Mouse (Mus musculus): ENCODE measurements around the gene Syne2.

Gene Syne2

DNA sequence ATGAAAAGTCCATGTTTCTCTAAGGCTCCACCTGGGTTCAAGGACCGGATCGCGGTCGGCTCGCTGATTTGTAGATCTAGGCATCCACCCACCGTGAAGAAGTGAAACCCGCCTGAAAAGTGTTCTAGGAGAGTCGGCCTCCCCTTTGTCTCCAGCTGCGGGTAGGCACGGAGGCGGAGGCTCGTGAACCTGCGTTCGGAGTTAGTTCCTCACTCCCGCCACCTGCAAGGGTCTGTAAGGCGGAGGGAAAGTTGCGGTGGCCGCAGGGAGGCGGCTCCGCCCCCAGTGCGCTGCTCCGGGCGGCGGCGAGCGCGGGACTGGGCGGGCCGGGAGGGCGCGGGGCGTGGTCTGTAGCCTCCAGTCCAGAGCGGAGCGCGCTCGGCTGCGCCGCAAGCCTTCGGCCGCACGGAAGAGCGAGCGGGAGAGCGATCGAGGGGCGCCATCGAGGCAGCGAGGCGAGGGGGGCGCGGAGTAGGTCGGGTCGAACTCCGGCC, at the start of gene Syne2:
Syne2 (plus strand) TSS at position 176 of the 494 bp plus-strand sequence.
- DNase-seq (ENCODE audit: low spot score) = peak; percentile 33

DNA sequence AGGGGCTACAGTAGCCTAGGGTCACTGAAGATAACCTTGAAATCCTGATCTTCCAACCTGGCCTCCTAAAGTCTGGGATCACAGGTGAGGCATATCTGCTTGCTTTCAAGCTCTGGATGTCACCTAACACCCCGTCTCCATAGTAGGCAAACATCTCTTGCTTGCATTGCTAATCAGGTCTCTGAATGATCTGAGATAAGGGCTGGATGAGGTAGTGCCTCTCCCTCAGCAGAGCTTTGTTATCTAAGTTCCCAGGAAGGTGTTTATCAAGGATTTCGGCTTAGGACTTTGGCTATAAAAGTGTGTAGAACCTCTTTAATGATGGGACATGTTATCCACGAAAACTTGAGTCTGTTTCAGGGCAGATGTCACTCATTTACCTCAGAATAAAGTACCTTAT, 46.5 kb upstream of the Syne2 start:
- DNase-seq (ENCODE audit: low spot score) = no peak

DNA sequence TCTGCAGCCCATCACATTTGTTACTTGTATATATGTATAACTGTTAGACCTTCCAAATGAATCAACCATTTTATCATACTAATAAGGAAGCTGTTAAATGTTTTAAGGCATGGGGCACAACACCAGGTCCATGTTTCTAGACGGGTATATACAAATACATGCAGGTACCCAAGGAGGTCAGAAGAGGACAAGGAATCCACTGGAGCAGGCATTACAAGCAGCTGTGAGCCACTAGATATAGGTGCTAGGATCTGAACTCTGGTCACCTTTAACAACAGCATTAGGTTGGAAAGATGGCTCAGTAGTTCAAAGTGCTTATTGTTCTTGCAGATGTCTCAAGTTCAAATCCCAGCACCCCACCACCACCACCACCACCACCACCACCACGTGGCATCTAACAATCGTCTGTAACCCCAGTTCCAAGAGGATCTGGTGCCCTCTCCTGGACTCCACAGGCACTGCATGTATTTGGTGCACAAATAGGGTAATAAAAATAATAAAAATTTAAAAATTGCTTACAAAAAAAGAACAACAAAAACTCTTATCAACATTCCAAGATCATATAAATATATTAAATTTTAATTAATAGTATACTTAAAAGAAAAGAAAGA, 45.4 kb upstream of the Syne2 start:
- no peak for DNase-seq (ENCODE audit: low spot score)

DNA sequence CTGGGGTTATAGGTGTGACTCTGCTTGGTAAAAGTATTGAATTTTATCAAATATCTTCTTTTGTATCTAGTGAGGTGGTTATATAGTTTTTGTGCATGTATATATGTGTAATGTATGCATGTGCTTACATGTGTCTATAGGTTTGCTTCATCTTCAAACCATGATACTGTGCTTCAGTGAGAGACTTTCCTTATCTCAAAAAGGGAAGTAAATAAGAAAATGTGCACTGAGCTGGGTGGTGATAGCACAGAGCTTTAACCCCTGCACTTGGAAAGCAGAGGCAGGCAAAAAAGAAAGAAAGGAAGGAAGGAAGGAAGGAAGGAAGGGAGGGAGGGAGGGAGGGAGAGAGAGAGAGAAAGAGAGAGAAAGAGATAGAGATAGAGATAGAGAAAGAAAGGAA, 36.5 kb upstream of the Syne2 start:
- DNase-seq (ENCODE audit: low spot score) = no peak

DNA sequence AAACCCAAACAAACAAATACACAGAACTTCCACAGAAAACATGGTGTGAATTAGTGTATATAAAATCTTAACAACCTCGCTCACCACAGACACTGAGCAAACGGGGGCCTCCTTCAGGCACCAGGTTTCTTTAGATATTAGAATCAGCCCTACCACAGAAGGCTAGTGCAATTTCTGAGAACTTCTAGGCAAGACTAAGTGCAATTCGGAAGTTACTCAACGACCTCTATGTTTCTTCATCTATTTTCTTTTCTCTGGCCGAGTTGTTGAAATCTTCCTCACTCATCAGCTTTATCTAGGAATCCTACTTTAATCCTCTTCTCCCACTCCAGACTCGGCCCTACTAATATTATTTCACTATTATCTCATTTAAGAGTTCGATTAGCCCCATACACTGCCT, 35.9 kb upstream of the Syne2 start:
- no peak for DNase-seq (ENCODE audit: low spot score)

DNA sequence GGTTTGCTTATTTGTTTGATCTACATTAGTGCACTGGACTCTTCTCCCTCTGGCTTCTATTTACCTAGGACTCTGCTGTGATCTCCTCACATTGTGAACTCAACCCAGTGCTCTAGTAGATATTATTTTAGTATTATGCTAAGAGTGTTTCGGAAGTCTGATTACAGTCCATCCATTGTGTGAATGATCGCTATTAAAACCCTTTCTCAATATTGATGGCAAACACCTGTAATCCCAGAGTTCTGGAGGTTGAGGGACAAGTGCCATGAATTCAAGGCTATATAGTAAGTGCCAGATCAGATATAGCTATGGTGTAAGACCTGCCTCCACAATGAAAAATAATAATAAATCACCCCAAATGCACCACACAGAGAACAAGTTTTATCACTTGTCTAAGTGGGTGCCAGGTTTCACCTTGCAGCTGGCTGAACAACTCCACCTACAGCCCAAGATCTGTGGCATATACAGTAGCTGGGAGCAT, 33.6 kb upstream of the Syne2 start:
- DNase-seq (ENCODE audit: low spot score) = no peak

DNA sequence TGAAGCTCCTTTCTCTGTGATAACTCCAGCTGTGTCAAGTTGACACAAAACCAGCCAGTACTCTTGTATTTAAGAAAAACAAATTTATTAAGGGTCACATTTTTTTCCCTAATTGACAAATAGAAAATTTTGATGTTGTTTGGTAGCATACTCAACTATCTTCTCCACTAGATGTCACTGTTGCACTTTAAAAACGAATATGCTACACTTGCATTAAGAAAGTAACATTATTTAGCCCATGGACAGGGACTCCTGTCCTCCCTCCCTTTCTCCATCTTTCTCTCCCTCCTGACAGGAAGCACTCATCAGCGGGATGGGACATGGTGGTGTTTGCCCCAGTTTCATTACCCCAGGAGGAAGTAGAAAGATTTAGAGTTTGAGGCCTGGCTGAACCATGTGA, 31.3 kb upstream of the Syne2 start:
- DNase-seq (ENCODE audit: low spot score) = peak; percentile 27

DNA sequence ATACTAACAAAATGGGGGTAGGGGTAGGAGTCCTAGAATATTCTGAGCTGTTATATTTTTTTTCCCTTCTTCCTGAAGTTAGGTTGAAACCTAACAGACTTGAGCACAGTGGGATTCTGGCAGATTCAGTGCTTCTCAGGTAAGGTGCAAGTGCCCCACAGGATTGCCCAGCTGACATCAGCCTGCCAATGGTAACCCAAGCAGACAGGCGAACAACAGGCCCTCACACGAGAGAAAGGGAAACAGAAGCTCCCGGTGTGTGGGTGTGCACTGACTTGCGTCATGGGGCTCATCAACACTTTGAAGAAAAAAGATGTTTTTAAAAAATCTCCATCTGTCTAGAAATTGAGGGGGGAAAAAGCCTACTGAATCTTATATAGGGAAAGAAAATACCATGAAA, 28.5 kb upstream of the Syne2 start:
- DNase-seq (ENCODE audit: low spot score) = peak; percentile 27

DNA sequence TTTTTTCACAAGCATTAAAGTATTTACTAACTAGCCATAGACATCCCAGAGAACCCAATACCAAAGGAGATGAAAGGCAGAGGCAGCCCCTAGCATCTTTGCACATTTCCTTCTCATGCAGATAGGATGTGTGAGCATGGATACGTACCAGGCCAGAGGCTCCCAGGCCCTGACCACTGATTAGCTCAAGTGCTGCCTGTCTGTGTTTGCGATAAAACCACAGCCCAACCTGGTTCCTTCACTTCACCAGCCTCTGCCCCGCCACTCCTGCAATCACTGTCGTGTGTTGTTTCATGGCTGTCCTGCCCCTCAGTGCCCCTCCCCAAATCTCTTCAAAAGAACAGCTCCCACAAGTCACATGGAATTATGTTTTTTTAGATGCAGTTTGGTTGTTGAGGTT, 23.4 kb upstream of the Syne2 start:
- DNase-seq (ENCODE audit: low spot score) = no peak

DNA sequence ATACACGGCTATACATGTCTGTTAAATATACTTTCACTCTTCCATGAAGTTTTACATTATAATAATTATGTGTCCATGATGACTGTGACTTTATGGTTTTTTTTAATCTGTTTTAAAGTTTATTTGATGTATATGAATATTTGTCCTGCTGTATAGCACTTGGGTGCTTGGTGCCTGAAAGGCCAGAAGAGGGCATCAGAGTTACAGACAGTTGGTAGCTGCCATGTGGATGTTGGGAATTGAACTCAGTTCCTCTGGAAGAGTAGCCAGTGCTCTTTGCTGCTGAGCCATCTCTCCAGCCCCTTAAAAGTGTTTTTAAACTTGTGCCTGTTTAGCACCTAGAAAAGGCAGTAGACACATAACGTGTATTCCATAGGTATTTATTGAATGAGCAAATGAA, 21.4 kb upstream of the Syne2 start:
- no peak for DNase-seq (ENCODE audit: low spot score)

DNA sequence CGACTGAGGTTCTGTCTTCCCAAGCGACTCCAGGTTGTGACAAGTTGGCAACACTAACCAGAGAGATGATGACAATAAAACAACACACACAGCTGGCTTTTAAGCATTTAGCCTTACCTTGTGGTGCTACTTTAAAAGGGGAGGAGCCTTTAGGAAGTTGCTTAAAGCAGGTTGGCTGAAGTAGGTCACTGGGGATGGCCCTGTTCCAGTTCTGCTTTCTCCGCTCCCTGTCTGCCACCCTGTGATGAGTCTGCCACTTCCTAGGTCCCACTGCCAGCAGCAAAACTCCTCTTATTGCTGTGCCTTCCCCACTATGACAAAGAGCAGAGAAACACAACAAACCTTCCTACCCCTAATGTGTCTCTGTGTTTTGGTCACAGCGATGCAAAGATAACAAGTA, 11.7 kb upstream of the Syne2 start:
- no peak for DNase-seq (ENCODE audit: low spot score)

DNA sequence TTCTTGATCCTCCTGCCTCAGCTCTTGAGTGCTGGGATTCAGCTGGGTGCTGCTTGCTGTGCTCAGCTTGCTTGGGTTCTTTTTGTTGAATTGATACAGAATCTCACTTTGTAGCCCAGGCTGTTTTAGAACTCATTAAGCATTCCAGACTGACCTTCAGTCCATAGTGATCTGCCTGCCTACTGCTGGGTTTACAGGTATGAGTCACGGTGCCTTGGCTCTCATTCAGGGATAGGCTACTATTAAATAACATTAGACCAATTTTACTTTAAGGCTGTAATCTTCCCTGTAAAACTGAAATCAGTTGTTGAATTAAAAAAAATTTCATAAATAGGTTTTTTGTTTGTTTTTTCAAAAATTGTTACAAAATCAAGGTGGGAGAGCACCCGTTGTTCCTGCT, 4.2 kb upstream of the Syne2 start:
- DNase-seq (ENCODE audit: low spot score) = no peak

DNA sequence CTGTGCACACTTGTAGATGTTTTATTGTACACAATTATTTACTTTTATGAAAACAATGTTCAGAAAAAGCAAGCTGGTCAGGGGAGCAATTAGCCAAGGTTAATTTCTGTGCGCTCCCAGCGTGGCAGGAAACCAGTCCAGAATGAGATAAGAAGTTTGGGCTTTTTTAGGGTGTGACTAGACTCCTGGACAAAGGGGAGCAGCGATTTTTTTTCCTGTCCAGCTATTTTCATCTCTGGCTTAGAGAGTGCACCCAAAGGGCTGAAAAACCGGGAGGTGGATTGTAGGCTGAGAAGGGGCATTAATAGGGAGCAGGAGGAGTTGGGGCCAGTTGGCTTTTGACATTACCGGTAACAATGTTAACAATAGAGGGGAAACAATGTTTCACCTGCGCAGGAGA, 3.4 kb upstream of the Syne2 start:
- DNase-seq (ENCODE audit: low spot score) = no peak

DNA sequence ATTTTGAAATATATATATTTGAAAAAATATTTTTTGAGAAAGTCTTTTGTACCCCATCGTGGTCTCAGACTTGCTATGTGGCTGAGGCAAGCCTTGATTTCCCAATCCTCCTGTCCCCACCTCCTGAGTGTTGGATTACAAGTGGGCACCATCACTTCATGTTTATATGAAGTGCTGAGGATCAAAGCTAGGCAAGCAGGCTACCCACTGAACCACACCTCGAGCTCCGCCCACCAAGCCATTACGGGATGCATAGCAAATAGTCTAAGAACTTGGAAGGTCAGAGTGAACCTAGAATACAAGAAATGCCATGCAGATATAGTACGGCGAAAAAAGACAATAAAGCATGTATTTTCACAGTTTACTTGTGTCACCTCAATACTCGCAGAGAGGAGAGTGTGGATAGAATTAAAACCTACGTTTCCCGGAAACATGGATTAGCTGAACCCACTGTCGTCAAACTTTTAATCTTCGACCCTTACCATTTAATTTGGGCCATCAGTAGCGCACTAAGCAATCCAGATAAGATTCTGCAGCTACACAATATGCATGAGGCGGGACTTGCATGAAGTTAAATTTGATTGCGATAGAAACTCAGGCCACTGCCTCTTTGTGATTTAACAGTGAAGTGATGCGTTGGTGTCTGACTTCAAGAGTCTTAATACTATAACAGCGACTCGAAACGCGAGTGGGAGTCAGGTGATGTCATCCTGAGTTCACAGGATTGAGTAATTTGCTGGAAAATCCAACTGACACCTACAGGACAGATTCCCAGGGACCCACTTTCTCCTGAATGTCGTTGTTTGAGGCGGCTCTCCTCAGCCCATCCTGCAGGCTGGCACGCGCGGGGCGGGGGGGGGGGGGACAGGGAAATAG, 715 bp upstream of the Syne2 start:
- peak; percentile 12 for DNase-seq (ENCODE audit: low spot score)

DNA sequence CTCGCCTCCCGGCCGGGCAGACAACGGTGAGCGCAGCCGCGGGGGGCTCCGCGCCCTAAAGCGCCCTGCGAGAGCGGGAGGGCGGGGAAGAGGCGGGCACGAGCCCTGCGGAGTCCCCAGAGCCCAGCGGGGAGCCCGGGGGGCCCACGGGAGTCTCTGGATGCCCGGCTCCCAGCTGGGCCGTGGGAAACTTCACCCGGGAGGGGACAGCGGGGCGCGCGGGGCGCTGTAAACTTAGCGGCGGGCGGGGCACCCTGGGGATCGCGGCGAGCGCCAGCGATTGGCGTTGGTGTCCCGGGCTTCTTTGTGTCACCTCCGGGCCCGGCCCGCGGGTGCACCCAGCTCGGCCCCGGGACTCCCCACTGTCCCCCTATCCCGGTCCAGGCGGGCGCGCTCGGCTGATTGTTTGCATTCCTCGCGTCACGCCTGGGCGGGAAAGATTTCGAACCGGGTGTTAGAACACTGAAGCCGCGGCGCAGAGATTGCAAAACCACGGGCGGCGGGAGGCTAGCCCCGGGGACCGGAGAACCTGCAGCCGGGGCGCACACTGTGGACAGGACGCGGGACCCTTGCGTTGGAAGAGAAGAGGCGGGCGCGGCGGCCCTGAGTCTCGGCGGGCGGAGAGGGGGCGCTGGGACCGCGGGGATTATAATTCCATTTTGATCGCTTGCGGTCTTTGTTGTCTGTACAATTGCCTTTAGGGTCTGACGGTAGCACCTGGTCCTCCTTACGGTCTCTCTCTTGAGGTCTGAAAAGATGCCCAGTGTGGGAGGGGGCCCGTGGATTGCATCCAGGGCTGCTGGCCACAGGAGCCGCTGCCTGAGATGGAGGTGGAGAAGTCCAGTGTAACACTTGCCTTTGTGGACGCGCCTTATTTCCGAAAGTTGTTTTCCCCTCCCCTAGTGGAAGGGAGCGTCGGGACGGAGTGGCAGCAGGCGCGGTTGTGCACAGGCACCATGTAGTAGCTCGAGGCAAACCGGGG, 810 bp downstream of the Syne2 start:
- peak; percentile 11 for DNase-seq (ENCODE audit: low spot score)

DNA sequence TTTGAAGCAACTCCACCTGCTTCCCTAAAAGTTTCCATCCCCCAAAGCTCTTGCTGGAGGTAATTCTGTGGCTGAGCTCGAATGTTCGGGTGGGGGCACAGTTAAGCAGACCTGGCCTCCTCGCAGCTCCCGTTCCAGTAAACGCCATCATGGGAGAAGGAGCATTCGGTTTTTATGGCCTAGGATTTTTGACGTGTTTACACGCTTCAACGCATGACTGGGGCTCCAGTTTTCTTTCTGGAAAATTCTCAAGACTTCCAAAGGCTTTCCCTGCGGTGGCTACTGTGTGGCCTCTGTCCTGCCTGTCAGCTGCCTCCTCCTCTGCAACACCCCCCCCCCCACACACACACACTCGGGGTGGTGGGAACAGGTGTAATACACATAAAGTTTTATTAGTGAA, 1.5 kb downstream of the Syne2 start:
- DNase-seq (ENCODE audit: low spot score) = no peak

DNA sequence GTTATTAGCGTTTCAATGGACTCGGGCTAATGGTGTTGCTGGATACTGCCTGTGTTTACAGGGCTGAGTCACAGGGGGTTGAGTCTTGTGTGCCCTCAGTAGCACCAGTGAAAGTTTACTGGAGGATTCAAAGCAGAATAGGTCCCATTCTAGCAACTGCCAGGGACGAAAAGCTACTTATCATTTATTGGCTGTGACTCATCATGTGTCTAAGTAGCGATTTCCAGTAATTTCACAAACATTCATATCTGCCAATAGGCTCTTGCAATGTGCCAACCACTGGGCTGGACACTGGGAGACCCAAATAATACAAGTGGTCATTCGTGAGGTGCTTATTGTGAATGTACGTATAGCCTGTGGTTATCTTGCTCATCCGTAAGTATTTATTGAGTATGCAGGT, 2.3 kb downstream of the Syne2 start:
- no peak for DNase-seq (ENCODE audit: low spot score)

DNA sequence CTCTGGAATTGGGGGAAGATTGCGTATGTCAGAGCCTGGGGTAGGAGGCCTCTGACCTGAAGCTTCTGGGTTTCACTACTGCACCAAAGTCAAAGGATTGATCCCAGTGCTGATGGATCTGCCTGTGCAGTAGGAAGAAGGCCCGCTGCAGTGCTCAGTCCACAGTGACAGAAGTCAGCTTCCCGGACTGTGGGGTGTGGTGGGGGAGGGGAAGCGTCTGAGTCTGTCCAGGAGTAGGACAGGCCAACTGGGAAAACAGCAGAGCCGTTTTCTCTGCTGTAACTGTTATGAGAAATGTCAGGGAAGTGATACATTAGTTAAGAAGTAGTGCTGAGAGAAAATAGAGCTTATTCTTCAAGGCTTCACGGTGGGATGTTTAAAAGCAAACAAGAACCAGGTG, 4.2 kb downstream of the Syne2 start:
- DNase-seq (ENCODE audit: low spot score) = no peak

DNA sequence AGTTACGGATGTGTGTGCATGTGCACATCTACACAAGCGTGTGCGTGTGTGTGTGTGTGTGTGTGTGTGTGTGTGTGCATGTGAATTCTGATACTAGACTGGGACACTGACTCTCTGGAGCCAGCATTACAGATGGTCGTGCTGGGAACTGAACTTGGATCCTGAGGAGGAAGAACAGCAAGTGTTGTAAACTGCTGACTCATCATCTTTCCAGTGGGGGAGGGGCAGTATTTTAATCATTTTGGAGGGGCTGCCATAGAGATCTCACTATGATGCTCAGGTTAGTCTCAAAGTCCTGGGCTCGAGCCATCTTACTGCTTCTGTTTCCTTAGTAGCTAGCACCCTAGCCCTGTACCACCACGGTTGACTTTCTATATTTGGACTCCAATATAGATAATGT, 5.5 kb downstream of the Syne2 start:
- DNase-seq (ENCODE audit: low spot score) = no peak

DNA sequence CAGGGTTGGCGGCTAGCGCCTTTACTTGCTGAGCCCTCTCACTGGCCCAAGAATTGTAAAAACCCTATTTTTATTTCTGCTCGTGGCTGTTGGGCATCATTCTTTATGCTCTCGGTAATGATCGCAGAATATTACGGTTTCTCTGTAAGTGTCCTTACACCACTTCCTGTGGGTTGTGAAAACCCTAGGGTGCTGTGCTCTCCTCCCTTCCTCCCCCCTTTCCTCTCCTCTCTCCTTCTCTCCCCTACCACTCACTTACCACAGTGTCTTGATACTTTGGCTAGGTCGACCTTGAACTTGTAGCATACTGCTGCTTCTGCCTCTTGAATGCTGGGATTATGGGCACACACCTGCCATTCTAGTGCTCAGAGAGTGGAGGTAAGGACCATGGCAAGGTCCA, 7.5 kb downstream of the Syne2 start:
- no peak for DNase-seq (ENCODE audit: low spot score)

DNA sequence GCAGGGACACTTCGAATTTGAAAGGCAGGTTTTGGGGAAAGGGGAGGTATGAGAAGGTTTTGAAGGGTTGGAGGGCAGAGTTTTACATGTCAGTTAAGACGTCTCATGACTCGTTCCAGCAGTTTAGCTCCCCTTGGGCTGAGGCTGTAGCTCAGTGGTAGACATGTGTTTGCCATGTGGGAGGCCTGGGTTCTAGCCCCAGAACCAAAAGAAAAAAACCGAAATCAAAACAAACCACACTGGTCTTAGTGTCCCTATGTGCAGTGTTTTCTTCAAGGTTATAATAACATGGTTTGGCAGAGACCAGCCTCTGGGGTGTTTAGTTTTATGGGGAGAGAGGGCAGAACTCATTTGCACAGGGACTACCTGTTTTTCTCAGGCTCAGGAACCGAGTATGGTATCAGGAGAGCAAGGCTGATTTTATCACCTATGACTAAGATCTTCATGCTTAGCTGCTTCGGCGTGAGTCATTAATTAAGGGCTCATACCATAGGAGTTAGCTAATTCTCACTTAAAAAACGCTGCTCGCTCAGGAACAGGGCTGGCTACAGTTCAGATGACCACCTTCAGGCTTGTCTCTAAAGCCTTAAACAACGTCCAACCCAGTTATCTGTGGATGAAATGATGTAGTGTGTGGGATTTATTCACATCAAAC, 8.9 kb downstream of the Syne2 start:
- no peak for DNase-seq (ENCODE audit: low spot score)

DNA sequence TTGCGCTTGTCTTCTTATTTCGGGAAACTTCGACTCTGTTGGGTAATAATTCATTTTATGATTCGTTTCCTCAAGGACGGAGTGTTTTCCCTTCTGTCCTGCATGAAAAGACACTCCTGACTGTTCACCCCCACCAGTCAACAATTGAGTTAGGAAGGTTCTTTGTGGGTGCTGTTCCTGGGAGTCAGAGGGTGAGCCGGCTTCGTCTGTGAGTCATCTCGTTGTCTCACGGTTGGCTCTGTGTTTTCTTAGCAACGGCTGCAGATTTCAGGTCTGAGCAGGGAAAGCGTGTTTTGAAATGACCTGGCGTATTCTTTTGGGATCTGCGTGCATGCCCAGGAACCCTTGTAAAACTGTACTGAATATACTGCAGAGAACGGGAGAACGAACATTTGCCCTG, 9.8 kb downstream of the Syne2 start:
- no peak for DNase-seq (ENCODE audit: low spot score)

Measured in left cerebral cortex, adult 11 months (tissue).